Mouse (Mus musculus) CD8-positive naive resting alpha-beta T cell, adult 2 months (primary cell): ENCODE measurements around the gene Susd4.

Source experiments
- DNase-seq, 2 experiments: peaks; one replicate each; pipeline ENCODE4 v3.0.0; 2022; ENCODE audit warnings: low read depth in 2 of 2, low spot score in 2 of 2

Gene Susd4

DNA sequence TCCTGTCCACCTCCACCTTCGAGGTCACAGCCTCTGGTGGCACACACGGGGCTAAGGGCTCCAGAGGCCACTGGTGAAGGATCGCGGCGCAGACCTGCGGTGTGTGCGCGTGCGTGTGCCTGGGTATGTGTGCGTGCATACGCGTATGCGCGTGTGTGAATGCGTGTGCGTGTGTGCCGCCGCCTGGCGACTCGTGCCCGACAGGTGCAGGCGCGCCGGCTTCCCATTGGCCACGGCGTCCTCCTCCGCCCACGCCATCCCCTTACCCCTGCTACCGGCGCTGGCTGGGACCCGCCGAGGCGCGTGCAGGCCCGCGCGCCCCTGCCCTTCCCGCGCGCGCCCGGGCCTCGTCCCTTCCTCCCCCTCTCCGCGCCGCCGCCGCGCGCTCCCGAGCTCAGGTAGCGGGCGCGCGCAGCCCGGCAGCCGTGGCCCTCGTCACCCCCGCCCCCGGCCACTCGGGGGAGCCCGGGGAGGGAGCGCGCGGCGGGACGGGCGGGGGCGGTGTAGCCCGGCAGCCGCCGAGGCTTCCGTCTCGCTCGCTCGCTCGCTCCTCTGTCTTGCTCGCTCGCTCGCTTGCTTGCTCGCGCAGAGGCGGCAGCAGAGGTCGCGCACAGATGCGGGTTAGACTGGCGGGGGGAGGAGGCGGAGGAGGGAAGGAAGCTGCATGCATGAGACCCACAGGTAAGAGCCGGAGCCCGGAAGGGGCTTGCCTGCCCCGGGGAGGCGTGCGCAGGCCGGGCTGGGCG lies at the start of gene Susd4:
TSS of gene Susd4 (plus strand) at position 145 of the 746 bp plus-strand sequence.
- peak; percentile 57 to 67 for DNase-seq

DNA sequence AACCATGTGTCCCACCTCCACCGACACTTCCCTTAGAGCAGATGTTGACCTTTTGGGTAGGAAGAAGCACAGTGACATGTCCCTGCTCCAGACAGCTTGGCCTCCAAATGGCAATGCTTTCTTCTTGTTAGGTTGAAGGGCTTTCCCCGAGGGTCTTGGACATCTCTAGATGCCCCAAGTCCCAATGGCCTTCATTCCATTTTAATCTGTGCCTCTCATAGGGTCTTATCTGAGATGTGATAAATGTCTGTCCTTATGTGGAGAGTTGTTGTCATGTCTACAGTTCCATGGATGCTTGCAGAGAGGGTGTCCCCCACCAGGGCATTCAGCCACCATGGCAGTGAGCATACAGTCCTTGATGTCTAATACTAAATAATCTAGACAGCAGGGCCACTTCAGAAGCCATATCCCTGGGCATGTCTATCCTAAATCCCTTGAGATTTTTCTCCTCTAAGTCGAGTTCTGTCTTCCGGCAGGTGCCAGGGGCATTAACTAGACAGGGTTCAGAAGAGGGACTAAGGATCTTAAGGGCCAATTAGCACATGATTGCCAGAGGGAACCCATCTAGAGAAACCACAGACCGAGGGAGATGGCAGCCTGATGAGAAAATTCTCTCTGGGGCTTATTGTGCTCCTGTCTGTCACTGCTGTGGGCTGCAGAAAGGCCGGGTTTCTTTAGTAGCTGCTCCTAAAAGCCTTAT lies 49.3 kb upstream of the Susd4 start:
- no peak for DNase-seq

DNA sequence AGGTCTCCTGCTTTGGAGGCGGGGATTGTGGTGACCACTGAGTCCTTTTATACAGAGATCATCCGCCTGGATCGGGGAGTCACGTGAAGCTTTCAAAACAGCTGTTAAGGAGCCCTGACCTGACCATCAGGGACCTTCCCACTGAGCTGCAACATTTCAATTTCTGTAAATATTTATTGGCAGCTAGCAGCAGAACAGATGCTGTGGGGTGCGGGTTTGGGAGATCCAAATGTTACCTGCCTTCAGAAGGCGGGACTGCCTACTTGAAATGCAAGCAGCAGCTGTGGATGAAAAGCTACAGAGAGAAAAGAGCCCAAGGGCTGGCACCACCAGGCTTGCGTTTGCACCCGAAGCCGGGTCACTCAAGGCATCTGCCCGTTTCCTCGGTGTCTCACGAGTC lies 36.1 kb upstream of the Susd4 start:
- no peak for DNase-seq

DNA sequence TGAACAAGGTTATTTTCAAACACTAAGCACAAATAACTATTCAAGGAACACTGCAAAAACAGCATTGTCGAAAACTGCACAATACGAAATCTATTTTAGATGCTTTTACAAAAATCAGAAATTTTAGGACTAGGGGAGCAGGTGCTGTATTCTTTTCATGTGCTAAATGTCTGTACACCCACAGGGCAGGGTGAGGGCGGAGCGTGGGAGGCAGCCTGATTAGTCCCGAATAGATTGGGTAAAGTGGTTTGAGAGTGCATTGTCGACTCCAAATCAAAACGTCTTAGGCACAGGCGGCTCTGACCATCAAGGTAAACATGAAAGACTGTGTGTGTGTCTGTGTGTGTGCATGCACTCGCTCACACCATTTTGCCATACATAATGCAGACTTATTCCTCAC lies 34.7 kb upstream of the Susd4 start:
- no peak for DNase-seq

DNA sequence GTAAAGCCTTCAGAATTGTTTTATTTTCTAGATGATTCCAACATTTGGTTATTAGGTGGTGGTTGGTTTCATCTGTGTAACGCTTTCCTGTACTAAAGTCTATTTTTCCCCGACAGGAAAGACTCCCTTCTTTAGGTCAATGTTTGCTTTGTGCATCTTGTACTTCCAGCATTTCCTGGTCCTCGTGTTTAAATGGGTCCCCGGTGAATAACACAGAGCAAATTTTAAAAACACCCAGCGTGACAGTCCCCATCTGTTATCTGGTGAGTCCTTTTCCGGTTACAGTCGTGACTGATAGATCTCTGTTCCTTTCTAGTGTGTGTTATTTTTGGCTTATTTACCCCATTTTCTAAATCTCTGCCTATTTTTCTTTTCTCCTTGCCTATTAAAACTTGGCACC lies 31.0 kb upstream of the Susd4 start:
- DNase-seq, result no peak

DNA sequence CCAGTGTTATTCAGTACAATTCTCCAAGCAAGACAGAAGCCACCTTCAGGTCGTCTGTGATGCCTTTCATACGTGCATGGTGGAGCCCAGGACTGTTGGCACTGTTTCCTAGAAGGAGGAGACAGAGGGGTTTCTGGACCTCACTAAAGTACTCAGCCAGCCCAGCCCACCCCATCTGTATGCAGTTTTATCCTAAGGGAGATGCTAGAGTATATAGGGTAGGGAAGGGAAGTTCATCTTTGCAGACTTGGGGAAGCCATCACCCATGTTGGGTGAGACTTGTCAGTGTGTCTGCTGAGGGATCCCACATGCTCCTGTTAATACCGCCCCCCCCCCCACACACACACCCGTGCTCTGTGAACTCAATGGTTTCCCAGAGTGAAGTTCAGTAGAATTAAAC lies 27.8 kb upstream of the Susd4 start:
- DNase-seq, result no peak

DNA sequence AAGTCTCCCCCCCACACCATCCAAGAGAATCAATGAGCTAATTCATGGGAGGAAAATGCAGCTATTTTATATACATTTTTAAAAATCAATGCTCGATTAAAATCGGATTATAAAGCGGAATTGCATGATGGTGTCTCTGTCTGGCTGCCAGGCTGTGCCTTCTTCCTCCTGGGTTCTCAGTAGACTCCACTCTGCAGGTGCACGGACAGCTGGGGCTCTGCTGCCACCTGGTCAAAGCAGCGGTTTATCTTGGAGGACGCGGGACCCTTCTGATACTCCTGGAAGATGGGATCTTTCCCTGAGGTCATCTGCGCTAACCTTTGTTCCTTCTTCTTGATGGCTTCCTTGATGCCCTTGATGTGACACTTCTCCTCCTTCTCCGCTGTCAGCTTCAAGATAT lies 16.6 kb upstream of the Susd4 start:
- DNase-seq, result no peak

DNA sequence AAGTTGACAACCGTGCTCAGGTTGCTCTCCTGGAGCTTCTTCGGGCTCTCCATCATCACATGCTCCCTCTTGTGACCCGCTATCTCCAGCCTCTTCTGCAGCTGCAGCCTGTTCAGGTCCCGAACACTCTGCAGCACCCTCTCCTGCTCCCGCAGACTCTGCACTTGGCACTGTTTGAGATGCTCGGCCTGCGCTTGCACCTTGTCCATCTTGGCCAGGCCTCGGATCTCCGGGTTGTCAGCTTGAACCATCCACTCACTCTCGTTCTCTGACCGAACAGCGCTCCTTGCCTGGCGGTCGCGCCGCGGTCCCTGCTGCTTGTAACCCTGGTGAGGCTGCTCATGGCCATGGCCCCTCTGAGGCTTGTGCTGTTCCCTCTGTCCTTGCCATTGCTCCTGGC lies 15.8 kb upstream of the Susd4 start:
- DNase-seq, result no peak

DNA sequence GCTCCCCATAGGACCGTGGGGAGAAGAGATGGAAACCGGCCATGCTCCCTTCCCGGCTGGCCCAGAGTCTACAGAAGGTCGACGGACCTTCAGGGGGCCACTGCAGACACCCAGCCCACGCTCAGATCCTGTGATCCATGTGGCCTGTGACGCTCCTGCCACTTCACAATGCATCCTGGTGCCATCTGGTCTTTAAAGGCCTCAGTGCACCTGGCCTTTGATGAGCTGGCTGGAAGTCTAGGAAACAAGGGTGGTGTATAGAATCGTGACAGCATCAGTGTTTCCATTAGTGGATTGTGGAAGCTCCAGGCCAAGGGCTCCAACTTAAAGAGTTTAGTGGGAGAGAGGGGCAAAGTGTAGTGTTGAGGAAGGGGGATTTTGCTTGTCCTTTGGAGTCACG lies 14.6 kb upstream of the Susd4 start, which contains the start of gene Ccdc185:
TSS of gene Ccdc185 (minus strand) at position 101 of the 400 bp plus-strand sequence.
- no peak for DNase-seq

DNA sequence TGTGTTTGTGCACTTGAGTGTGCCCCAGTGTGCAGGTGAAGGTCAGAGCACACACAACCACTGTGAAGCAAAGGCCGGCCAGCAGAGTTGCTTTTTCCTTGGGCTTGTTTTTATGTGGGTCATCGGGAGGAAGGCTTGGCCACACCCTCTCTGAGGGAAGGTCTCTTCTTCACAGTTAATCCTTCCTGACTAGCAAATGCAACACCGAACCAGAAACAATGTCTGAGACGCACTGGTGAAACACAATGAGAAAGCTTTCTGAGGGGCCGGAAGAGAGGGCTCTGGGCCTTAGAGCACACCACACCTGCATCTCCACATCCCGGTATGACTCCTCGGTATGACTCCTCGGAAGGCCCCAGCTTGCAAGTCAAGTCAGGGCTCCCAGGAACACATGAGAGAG lies 12.4 kb upstream of the Susd4 start:
- DNase-seq, result no peak

DNA sequence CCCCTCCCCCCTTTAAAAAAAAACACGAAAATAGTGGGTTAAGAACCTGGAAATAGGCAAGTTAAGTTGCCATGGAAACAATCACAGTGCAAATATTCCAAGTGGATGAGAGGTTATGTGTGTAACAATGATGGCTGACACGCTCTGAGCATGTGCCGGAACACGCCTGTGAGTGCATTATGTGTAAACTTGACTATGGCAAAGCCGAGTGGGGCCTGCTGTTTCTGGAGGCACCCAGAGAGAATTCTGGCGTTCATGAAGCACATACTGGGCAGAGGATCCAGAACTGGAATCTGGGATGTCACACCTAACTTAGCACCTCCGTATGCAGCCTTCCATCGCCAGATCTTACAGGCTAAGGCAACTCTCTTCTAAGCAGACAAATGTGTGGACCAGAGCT lies 10.0 kb upstream of the Susd4 start:
- DNase-seq, result no peak

DNA sequence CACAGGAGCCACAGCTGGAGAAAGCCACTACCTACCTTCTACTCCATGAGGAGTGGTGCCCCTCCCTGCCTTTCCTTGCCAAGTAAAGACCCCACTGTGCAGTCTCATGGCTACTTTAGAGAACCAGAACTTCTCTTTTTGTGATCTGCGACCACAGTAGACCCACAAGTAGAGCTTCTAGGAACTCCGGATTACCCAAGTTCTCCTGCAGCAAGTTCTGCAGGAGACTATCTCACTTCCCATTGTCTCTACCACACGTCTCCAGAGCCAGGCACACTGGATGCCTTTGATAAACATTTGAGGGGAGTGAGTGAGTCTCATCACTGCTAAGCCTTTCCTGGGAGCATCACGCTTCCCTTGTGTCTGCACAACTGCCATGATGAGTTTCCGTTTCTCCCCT lies 8.8 kb upstream of the Susd4 start:
- DNase-seq, result no peak

DNA sequence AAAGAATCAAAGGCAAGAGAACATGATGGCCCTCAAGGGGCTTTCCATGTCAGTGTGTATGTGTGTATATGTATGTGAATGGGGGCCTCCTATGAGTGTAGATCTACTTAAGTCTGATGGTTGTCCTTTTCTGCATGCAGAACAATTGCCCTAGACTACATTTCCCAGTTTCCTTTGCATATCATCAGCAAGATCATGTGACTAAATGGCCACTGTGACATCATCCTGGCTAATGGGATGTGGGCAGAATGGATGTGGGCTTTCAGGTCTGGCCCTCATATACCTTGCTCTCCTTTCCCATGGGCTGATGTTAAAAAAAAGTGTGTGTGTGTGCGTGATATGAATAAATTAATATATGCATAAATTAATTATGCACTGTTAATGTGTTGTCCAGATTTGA lies 4.9 kb upstream of the Susd4 start:
- no peak for DNase-seq

DNA sequence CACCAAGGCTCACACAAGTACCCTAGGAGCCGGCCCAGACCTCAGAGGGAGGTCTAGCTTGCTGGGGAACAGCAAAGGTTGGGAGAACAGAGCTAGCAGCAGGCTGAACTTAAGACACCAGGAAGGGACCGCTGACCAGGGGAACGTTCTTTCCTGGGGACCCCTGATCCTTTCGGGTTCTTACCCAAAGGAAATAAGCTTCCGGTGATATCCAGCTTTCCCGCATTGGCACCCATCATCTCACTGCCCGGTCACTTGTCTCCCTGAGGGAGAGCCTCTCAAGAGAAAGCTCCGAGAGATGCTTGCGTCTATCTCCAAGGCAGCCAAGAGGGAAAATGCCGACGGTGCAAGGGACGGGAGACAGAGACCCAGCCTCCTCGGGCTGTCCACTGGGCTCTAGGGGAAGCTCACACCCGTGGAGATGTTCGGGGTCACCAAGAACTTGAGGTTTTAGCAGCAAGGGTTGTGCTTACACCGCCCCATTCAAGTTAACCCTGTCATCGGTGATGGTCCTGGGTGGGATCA lies 407 bp upstream of the Susd4 start:
- no peak for DNase-seq

DNA sequence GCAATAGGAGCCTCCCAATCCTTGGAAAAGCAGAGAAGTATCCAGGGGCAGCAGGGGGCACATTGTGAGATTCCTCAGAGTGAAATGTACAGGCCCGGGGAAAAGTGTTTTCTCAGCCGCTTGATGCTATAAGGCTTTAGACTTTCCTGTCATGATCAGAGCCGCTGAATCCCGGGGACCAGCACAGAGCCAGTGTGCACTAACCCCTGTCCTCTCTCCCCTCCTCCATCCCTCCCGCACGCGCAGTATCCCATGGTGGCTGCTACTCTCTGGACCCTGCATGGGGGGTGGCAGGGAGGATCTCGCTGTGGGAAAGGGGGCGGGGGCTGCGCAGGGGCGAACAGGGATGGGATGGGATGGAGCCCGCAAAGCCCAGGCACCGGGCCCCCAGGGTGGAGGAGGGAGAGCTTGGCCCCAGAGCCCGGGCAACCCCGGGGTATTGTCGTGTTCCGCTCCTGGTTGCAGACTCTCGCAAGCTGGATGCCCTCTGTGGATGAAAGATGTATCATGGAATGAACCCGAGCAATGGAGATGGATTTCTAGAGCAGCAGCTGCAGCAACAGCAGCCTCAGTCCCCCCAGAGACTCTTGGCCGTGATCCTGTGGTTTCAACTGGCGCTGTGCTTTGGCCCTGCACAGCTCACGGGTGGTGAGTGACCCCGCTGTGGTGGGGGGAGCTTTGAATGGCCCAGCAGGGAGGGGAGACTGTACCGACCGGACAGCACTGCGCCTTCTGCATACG lies 1.1 kb downstream of the Susd4 start:
- DNase-seq, result no peak

DNA sequence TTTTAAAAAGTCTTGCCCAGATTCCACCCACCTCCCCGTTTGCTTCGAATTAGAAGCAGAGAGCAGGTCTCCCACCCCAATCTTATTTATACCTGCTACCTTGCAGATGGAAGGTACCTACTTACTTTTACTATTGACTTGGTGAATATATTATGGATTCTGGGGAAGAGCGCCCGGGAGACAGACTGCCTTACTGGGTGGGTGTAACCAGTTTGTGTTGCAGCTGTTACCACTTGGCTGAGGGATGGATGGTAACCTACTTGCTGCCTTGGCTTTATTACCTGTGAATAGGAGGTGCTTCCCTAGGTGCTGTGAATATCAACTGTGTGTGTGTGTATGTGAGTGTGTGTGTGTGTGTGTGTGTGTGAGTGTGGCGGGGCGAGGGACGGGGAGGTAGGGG lies 11.9 kb downstream of the Susd4 start:
- DNase-seq, result no peak

DNA sequence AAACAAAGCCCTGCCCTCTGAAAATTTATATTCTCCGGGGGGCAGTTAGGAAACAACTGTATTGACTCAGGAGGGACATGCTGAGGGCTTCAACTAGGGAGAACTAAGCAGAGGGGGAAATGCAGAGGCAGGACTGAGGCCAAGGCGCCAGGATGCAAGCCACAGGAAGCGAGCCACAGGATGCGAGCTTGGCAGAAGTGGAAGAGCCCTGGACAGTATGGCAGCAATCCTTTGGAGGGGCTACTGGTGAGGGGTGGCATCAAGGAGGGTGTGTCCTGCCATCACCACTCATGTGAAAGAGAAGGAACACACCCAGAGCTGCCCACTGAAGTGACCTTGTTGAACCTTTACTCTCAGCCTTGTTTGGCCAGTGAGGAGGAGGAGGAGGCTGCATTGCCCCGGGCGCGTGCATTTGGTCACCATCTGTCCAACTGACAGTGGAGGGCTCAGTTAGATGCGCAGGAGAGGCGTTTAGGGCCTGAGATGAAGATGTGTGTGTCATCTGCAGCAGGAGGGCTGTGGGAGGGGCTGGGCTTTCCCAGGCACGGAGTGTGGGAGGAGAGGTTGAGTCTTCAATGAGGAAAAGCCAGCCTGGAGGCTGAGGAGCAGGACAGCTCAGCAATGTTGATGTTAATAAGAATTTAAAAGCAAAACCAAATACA lies 13.2 kb downstream of the Susd4 start:
- no peak for DNase-seq

DNA sequence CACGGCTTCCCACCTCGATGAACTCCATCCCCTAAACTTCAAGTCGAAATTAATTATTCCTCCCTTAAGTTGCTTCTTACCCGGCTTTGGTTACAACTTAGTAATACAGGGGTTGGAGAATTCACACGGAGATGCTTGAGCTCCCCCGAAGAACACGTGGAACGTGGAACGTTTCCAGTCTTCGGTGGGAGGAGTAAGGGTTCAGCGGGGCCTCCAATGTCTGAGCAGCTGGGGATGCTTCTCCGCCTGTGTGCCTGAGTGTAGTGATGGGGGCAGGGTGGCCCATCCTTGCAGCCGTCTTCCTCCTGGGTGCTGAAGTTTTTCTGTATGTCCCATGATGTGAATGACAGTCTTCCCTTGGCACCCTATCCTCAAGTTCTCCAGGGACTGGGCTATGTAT lies 14.6 kb downstream of the Susd4 start:
- no peak for DNase-seq

DNA sequence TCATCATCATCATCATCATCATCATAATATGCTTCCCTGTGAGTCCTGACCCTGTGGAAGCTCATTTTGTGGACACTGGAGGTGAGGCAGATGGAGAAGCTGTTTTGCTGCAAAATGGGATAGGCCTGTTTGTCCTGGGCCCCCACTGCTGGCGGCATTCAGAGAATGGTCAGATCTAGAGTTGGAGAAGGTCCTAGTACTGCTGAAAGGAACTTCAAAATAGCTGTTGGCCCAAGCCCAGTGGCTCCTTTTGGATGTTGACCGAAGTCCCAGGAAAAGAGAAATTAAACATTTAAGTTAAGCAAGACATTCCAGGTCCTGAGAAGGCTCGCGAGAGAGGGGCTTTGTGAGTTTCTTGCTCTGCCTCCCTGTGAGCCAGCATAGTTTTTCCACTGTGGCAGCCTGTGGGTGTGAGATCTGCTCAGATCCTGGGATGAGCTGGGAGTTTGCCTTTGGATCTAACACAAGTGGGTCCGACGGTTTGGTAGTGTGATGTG lies 15.4 kb downstream of the Susd4 start:
- DNase-seq, result no peak

DNA sequence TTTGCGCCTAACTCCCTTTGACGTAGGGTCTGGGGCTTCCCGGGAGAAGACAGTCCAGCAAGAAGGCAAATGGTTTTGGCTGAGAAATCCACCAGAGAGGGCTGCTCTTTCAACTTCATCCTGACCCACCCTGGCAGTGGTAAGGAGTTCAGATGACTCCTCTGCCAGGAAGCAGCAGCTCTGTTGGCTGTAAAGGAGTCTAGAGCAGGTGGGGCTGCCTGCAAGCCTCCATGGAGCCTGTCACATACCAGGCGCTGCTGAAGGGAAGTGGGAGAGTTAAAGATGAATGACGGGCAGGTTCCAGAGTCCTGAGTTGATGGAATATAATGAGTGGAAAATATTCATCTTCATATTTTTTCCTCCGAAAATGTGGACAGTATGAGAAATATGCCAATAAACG lies 20.1 kb downstream of the Susd4 start:
- no peak for DNase-seq

DNA sequence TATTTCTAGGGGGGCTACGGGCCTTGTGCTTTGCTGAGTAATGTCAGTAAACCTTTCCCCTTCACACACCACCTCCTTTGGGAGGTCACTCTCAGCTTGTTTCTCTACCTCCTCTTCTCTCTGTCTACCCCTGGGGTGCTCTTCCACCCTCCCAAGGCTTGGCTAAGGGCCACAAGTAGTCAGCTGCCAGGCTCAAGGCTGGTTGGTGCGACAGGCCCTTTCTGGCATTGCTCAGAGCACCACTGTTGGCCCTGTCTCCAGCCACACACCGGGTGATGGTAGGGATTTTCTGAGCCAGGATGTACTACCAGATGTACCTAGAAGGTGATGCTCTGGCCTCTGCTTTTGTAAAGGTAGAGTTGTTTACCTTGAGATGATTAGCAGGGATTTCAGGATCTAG lies 21.1 kb downstream of the Susd4 start:
- no peak for DNase-seq
